Mouse (Mus musculus) heart, adult 18-20 months (tissue): ENCODE results near the gene Cfc1. TPM values are rescaled to one million over a fixed set of nuclear protein-coding genes. Genes with fewer than 3 reads are reported as not detected.
"Not testable (repeated sequence)": the region's sequence is repeated elsewhere in the genome, so short reads cannot be mapped to it uniquely, and the experiment has no call there.

Source experiments
- DNase-seq, 2 experiments: peaks; one replicate each; pipeline ENCODE4 v3.0.0; 2021 to 2022; ENCODE audit warnings: mixed read lengths in 1 of 2
- long read RNA-seq, 2 experiments: library from polyadenylated mRNA; stranded (forward); transcript quantifications; one replicate each; pipeline ENCODE4 v2.0.0; 2021
- total RNA-seq, 2 experiments: library from RNA; stranded (reverse); gene quantifications; 2 replicates each; pipeline ENCODE4 v1.2.3; 2021

Cfc1 gene
- total RNA-seq: not detected
- long read RNA-seq, experiment 1: 0 reads
- long read RNA-seq, experiment 2: 0 reads

DNA sequence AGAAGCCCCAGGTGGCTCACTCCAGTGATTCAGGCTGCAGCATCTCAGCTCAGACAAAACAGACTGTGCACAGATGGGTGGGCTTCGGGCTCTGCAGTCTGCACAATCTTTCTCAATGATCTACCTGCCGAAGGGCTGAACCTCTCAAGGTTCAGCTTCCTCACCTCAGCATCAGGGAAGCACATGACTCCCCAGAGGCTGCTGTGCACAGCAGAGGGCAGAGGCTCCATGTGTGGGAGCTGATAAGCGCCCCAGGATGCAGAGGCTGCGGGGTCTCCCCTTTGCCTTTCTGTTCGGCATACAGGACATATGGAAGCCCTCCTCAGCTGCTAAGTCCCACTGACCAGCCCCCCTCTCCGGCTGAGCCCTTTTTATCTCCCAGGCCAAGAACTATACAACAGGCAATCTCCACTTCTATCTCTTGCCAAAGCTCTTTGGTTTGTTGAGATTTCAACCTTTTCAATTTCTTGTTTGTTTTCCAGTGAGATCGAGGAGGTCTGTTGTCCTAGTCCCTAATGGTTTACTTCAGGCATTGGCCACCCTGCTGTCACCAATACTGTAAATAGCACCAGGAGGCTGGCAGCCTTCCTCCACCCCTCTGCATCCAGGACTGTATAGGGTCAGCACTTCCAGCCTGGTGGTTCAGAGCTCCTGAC lies at the start of gene Cfc1:
Gene Cfc1 (plus strand): TSS at position 606 of the 656 bp plus-strand sequence.
- DNase-seq: not testable (repeated sequence)

DNA sequence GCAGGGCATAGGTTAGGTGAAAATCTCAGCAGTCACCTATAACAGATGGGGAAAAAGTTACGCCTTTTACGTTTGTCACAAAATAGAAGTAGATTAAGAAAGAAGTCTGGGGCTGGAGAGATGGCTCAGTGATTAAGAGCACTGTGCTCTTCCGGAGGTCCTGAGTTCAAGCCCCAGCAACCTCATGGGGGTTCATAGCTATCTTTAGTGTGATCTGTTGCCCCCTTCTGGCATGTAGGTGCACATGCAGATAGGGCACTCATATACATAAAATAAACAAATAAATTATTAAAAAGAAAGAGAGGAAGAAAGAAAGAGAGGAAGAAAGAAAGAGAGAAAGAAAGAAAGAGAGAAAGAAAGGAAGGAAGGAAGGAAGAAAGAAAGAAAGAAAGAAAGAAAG lies 48.1 kb upstream of the Cfc1 start:
- no peak for DNase-seq

DNA sequence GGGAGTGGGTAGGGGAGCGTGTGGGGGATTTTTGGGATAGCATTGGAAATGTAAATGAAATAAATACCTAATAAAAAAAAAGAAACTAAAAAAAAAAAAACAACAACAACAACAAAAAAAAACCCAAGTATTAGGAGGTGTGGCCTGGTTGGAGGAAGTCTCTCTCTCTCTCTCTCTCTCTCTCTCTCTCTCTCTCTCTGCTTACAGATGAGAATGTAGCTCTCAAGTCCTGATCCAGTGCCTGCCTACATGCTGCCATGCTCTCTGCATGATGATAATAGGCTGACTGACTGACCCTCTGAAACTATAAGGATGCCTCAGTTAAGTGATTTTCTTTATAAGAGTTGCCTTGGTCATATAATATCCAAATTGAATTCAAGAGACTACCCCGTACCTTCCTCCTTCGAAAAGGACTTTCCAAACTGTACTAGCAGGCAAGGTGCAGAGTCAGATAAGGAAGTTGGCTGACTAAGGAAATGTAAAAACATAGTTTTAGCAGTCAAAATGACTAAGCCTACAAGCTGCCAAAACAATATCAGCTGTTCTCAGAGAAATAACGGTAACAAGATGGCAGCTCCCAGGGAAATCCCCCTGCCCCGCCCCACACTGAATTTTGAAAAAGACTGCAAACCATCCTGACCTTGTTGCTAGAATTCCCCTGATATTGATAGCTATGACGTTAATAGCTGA lies 45.5 kb upstream of the Cfc1 start:
- DNase-seq: no peak

- DNase-seq: no peak
Measured at GRCm38 (mm10) chr1:34491480-34491879, 44.0 kb upstream of the Cfc1 start.

DNA sequence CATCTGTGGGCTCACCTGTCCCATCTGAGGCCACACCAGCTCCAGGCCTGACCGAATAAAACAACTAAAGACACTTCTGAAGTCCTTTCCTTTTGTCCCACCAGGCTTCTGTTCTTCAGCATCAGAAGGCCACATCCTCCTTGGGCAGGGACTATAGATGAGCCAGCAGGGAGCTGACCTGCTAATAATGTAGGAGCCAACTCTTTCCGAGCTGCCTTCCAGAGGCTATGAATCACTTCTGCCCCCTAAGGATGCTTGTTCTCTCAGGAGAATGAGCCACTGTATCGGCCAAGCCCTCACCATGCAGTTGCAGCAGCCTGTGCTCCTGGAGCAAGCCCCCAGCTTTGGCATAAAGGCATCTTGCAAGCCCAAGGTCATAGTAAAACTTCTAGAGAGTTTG lies 32.5 kb upstream of the Cfc1 start:
- DNase-seq: no peak

- DNase-seq: no peak
Measured at GRCm38 (mm10) chr1:34505307-34505706, 30.1 kb upstream of the Cfc1 start.

DNA sequence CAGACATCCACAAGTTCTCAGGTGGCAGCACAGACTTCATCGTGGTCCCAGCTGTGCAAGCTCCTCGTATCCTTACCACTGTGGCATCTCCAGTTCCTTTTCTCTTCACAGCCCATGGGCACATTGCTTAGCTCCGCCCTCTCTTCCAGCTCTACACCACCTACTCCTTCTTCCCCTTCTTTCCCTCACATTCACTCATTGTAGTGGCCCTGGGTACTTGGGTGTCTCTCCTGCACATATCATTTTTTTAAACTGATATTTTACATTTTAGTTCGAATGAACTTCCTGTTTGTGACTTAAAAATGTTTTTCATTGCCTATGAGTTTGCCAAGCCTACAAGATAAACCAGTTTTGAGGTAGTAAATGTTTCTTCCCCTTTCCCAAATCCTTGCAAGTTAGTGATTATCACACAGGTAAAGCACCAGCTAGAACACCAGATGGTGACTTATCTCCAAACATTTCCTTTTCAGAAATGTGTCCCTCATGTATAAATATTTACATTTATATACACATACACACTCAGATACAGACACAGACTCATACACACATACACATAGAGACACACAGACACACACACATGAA lies 29.4 kb upstream of the Cfc1 start:
- DNase-seq: no peak

- no peak for DNase-seq
Measured at GRCm38 (mm10) chr1:34507986-34508385, 27.5 kb upstream of the Cfc1 start.

- peak; percentile 9 to 18 for DNase-seq
Measured at GRCm38 (mm10) chr1:34510575-34510981, 24.9 kb upstream of the Cfc1 start.

DNA sequence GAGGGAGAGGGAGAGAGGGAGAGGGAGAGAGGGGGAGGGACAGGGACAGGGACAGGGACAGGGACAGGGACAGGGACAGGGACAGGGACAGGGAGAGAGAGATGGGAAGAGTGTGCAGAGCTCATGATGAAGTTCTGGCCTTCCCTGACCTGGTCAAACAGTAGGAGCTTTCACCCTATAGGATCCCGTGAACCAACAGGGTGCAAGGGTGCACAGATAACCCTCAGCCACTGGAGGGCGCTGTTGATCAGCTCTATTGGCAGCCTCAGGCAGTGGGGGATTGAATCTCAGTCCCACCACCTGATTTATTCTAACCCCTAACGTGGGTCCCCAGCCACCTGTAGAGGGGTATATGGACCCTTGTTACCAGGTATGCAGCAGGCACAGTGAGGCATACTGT lies 24.4 kb upstream of the Cfc1 start:
- DNase-seq: peak; percentile 26 to 41

GRCm38 (mm10) chr1:34513068-34513467 lies 22.4 kb upstream of the Cfc1 start:
- DNase-seq: no peak

DNA sequence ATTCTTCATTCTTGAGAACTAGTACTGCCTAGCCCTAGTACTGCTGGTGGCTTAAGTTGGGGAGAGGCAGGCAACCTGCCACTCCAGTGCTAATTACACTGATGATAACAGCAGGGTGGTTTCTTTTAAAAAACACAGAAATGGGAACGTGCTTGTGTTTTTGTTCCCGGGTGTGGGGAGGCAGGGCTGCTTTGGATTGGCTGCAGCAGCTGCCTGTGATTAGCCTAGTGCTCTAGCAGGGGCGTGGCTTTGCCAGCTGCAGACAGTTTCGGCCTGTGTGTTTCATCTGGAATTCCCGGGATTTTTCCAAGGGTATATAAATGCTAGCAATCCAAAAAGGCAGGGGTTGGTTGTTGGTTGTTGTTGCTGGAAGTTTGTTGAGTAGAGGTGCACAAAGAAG lies 18.9 kb upstream of the Cfc1 start:
- DNase-seq: no peak

DNA sequence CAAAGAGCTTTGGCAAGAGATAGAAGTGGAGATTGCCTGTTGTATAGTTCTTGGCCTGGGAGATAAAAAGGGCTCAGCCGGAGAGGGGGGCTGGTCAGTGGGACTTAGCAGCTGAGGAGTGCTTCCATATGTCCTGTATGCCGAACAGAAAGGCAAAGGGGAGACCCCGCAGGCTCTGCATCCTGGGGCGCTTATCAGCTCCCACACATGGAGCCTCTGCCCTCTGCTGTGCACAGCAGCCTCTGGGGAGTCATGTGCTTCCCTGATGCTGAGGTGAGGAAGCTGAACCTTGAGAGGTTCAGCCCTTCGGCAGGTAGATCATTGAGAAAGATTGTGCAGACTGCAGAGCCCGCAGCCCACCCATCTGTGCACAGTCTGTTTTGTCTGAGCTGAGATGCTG lies 18.2 kb upstream of the Cfc1 start:
- DNase-seq: not testable (repeated sequence)

DNA sequence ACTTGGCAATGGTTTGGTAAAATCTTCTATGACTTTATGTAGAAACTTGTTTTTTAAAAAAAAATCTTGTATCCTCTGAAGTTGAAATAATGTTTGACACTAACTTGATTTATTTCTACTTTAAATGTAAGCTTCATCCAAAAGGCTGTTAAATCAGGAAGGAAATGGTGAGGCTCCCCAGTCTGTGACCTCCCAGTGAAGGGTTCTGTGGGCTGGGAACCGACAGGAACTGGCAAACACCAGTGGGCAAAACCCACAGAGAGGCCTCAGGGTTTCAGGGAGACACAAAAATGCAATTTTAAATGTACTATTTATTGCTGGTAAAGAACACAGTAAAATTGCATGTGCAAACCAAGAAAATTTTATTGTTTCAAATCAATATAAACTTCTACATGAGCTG lies 17.7 kb upstream of the Cfc1 start:
- not testable (repeated sequence) for DNase-seq

DNA sequence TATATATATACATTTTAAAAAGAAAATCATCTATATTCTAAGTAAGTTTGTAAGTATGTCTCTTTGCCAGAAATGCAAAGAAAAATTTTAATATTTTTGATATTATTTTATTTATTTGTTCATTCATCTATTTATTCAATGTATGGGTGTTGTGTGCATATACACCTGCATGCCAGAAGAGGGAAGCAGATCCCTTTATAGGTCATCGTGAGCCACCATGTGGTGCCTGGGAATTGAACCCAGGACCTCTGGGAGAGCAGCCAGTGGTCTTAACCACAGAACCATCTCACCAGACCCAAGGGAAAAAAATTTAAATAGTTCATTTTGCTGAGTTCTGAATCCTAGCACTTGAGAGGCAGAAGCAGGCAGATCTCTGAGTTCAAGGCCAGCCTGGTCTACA lies 17.2 kb upstream of the Cfc1 start:
- no peak for DNase-seq

GRCm38 (mm10) chr1:34522205-34522849 lies 13.1 kb upstream of the Cfc1 start:
- DNase-seq: no peak

DNA sequence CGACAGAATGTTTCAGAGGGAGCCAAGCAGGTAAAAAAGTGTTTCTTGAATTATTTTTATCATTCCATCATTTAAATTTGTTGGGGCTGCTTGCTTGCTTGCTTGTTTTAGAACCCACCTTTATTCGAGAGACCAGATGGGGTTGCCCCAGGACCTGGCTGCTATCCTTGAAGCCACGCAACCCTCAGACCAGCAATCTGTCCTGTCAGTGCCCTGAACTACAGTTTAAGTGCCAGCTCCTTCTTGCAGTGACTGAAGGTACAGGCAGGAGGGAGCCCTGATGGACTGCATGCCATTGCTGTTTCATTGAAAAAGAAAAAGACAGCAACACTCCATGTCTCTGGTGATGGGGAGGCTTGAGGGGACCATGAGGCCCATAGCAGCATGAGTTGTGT lies 12.6 kb upstream of the Cfc1 start:
- DNase-seq: no peak

- DNase-seq: no peak
Measured at GRCm38 (mm10) chr1:34523647-34524046, 11.8 kb upstream of the Cfc1 start.

DNA sequence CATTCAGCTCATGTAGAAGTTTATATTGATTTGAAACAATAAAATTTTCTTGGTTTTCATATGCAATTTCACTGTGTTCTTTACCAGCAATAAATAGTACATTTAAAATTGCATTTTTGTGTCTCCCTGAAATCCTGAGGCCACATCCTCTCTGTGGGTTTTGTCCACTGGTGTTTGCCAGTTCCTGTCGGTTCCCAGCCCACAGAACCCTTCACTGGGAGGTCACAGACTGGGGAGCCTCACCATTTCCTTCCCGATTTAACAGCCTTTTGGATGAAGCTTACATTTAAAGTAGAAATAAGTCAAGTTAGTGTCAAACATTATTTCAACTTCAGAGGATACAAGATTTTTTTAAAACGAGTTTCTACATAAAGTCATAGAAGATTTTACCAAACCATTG lies 874 bp upstream of the Cfc1 start:
- not testable (repeated sequence) for DNase-seq

GRCm38 (mm10) chr1:34536291-34536766 lies 881 bp downstream of the Cfc1 start:
- DNase-seq: no peak

DNA sequence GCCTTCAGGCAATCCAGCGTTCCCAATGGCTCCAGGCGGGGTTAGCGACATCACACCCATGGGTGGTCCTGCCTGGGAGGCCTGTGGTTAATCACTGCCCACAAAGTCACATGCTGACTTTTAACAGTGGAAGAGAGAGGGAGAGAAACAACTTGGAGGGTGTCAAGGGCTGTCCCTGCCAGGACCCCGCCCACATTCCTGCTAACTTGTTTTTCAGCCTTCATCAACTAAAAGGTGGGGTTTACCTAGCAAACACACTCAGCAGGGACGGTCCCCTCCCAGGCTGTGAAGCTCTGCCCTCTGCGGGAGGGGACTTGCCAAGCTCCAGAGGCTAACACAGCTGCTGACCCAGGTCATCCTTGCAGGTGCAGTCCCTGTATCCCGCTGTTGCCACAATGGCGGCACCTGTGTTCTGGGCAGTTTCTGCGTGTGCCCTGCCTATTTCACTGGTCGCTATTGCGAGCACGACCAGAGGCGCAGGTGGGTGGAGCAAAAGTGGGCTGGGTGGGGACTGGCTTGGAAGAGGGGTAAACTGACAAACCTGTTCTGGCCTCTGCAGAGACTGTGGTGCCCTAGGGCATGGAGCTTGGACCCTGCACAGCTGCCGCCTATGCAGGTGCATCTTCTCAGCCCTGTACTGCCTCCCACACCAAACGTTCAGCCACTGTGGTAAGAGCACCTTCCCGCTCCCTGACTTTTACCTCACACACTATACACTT lies 1.5 kb downstream of the Cfc1 start:
- no peak for DNase-seq

DNA sequence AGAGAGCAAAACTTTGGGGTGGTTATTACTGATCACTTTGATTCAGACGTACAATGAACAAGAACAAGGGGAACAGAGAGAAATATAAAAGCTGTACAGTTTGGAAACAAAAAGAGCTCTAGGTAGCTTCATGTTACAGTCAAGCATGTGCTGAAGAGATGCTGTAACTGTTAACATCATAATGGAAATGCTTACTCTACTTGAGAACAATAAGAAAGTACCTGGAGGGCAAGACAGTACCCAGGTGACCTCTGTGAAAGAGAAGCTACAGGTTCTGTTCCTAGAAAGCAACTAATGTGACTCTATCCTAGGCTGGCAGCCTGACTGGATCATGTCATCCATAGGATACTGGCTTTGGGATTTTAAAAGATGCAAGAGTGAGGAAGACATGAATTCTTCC lies 11.6 kb downstream of the Cfc1 start:
- no peak for DNase-seq
